Mouse (Mus musculus) midbrain, embryonic 13.5 days (tissue): ENCODE data around the gene E2f2. TPM values are rescaled to one million over a fixed set of nuclear protein-coding genes. Genes with fewer than 3 reads are reported as not detected.

Experiments
- ATAC-seq: fragments of 200-750 bp; cut with Nextera tagmentation; 2 replicates; pipeline ENCODE4 v1.8.0; 2017; ENCODE audit warnings: mild to moderate bottlenecking, moderate TSS enrichment, moderate library complexity
- H3K27ac ChIP-seq: fragments of 300-500 bp; sonication (generic); 2 replicates; pipeline ENCODE4 v1.5.1; 2015; ENCODE audit warnings: inconsistent platforms, mild to moderate bottlenecking, moderate library complexity
- H3K27me3 ChIP-seq: fragments of 300-500 bp; sonication (generic); 2 replicates; pipeline ENCODE4 v1.6.1; 2015; ENCODE audit warnings: mild to moderate bottlenecking, inconsistent platforms
- H3K36me3 ChIP-seq: fragments of 300-500 bp; sonication (generic); 2 replicates; pipeline ENCODE4 v1.6.1; 2015; ENCODE audit warnings: mild to moderate bottlenecking, inconsistent platforms
- H3K4me1 ChIP-seq: fragments of 300-500 bp; sonication (generic); replicated peaks from 2 replicates; pipeline ENCODE4 v1.6.1; 2015; ENCODE audit warnings: inconsistent platforms
- H3K4me2 ChIP-seq: fragments of 300-500 bp; sonication (generic); replicated peaks from 2 replicates; pipeline ENCODE4 v1.6.1; 2015; ENCODE audit warnings: moderate library complexity, mild to moderate bottlenecking, inconsistent platforms
- H3K4me3 ChIP-seq: fragments of 300-500 bp; sonication (generic); replicated peaks from 2 replicates; pipeline ENCODE4 v1.5.1; 2015; ENCODE audit warnings: mild to moderate bottlenecking, inconsistent platforms
- H3K9ac ChIP-seq: fragments of 300-500 bp; sonication (generic); replicated peaks from 2 replicates; pipeline ENCODE4 v1.6.1; 2015; ENCODE audit warnings: mild to moderate bottlenecking, inconsistent platforms
- H3K9me3 ChIP-seq: fragments of 300-500 bp; sonication (generic); 2 replicates; pipeline ENCODE4 v1.6.1; 2016; ENCODE audit warnings: mild to moderate bottlenecking, inconsistent platforms
- WGBS: fragments of 180-500 bp; shearing (Covaris S2); methylation state at CpG from one replicate; pipeline ENCODE4 v1.1.7; 2015; 5-methylcytosine and 5-hydroxymethylcytosine counted together
- polyA plus RNA-seq: library from polyadenylated mRNA; unstranded; fragments of >200 nt; fragmentation: Nextera tagmentation; extraction: Ambion mirVana; gene quantifications from 2 replicates; pipeline ENCODE4 v1.2.1, GENCODE M21; 2015

Gene E2f2
- polyA plus RNA-seq, 1 experiment from 2014 or later: 3.8 TPM

DNA sequence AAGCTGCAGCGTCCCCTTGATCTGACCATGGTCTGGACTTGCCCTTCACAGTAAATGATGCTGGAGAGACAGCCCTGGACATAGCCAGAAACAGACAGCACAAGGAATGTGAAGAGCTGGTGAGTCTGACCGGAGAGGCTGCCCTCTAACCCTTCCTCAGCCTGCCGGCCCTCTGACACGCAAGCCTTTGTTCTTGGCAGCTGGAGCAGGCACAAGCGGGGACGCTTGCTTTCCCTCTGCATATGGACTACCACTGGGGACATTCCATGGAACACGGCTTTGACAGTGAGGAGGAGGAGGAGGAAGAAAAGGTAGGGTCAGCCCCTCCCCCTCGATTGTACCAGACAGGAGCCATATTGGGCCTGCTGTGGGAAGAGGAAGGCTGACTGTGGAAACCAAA lies 68.8 kb downstream of the E2f2 start:
- peaks cover 10% of the 10 kb centered on the region for H3K4me1 ChIP-seq
- no peak overlapping the region for H3K4me2 ChIP-seq
- WGBS: 31% methylated on average over 8 of the region's 8 CpGs
- no peaks in the 10 kb centered on the region for H3K36me3 ChIP-seq
- no peak for ATAC-seq
- H3K9ac ChIP-seq: no peak overlapping the region
- H3K27me3 ChIP-seq: peaks cover 56% of the 10 kb centered on the region
- H3K4me3 ChIP-seq: no peak overlapping the region
- H3K27ac ChIP-seq: no peak overlapping the region
- 0 out of 2 replicates have a peak, but pooled peaks cover 2% of the 10 kb centered on the region for H3K9me3 ChIP-seq

DNA sequence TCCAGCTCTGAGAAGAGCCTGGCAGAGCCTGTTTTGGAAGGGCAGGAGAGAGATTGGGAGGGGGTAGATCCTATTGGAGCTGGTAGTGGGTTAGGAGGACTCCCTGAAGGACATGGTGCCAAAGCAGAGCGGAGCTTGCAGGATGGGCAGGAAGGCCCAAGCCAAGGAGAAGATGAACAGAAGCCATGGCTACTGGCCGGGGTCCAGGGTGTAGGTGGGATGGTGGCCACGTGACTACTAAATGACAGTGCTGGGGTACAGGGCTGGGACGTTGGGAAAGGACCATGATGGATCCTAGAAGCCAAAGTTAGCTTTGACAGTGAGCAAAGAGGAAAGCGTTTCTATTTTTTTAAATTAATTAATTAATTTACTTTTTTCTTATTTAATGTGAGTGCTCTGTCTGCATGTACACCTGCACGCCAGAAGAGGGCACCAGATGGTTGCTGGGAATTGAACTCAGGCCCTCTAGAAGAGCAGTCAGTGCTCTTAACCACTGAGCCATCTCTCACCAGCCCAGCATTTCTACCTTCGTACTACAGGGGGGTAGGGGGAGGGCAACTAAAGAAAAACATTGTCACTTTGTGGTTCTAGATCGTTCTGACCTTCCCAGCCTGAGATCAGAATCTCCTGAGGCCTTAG lies 70.0 kb downstream of the E2f2 start:
- Histone ChIP-seq H3K4me2 (no peak overlapping the region), H3K27ac (no peak overlapping the region), H3K9ac (no peak overlapping the region), H3K4me1 (peaks cover 22% of the 10 kb centered on the region), H3K36me3 (no peaks in the 10 kb centered on the region), H3K27me3 (peaks cover 69% of the 10 kb centered on the region), H3K4me3 (no peak overlapping the region), H3K9me3 (0 out of 2 replicates have a peak, but pooled peaks cover 2% of the 10 kb centered on the region)
- 50% methylated on average over 8 of the region's 8 CpGs for WGBS
- ATAC-seq: no peak

DNA sequence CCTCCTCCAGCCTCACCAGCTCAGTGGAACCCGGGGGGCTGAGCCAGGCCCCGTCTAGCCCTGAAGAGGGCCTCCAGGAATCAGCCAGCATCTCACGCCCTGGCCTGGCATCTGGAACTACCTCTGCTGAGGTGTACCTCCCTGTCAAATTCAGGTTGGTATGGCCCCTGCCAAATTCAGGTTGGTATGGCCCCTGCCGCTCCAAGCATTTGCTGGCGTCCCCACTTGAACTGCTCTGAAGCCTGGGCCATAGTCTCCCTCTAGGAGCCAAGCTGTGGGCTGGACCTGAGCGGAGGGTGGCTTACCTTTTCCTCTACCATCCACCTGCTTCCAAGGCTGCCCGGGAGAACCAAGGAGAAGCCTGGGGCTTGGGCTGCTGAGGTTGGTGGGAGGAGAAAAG lies 70.5 kb downstream of the E2f2 start:
- H3K4me1 ChIP-seq: peaks cover 27% of the 10 kb centered on the region
- no peak overlapping the region for H3K4me2 ChIP-seq
- no peak overlapping the region for H3K4me3 ChIP-seq
- H3K9me3 ChIP-seq: 0 out of 2 replicates have a peak, but pooled peaks cover 2% of the 10 kb centered on the region
- H3K27me3 ChIP-seq: peaks cover 71% of the 10 kb centered on the region
- no peaks in the 10 kb centered on the region for H3K36me3 ChIP-seq
- no peak for ATAC-seq
- no peak overlapping the region for H3K27ac ChIP-seq
- no peak overlapping the region for H3K9ac ChIP-seq
- WGBS: 82% methylated on average over 7 of the region's 7 CpGs

DNA sequence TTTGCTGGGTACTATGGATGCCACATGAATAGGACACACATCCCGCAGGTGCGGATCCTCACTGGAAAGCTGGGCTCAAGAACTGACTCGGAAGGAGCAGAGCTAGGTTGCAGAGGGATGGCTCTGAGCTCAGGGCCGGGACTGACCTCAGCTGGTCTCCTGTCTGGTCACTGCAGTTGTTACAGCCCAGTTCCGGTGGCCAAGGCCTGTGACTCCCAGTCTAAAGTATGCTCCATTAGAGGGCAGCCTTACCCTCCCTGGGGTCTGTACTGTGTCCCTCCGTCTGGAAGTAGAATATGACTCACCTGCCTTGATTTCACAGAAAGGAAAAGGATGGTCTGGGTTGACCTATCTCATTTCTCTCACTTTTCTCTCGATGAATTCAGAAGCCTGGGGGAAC lies 72.0 kb downstream of the E2f2 start:
- ATAC-seq: no peak
- no peak overlapping the region for H3K4me2 ChIP-seq
- WGBS: 67% methylated on average over 7 of the region's 7 CpGs
- peaks cover 33% of the 10 kb centered on the region for H3K4me1 ChIP-seq
- H3K4me3 ChIP-seq: no peak overlapping the region
- H3K27me3 ChIP-seq: peaks cover 71% of the 10 kb centered on the region
- H3K9me3 ChIP-seq: 0 out of 2 replicates have a peak, but pooled peaks cover 2% of the 10 kb centered on the region
- H3K9ac ChIP-seq: no peak overlapping the region
- no peak overlapping the region for H3K27ac ChIP-seq
- no peaks in the 10 kb centered on the region for H3K36me3 ChIP-seq

Other genes with a start within 250 kb of the E2f2 start
- 50.3 and 51.0 TPM in 2 replicates for gene Hmgcl, start 225.9 kb upstream of the E2f2 start, polyA plus RNA-seq
- 39.0 and 40.1 TPM in 2 replicates for gene Gale, start 208.7 kb upstream of the E2f2 start, polyA plus RNA-seq
- gene Lypla2, start 199.8 kb upstream of the E2f2 start, polyA plus RNA-seq: 190 and 210 TPM in 2 replicates
- gene Pithd1, start 185.1 kb upstream of the E2f2 start, polyA plus RNA-seq: 55.0 and 57.3 TPM in 2 replicates
- gene Eloa, start 150.6 kb upstream of the E2f2 start, polyA plus RNA-seq: 27.8 and 30.1 TPM in 2 replicates
- 333 and 348 TPM in 2 replicates for gene Rpl11, start 119.0 kb upstream of the E2f2 start, polyA plus RNA-seq
- 175 and 214 TPM in 2 replicates for gene Id3, start 28.9 kb upstream of the E2f2 start, polyA plus RNA-seq
- 3.9 and 4.5 TPM in 2 replicates for gene Asap3, start 34.0 kb downstream of the E2f2 start, polyA plus RNA-seq
- gene Tcea3, start 75.3 kb downstream of the E2f2 start, polyA plus RNA-seq: 0.87 and 1.1 TPM in 2 replicates
- gene Zfp46, start 112.3 kb downstream of the E2f2 start, polyA plus RNA-seq: 39.5 and 40.7 TPM in 2 replicates
- gene Hnrnpr, start 138.5 kb downstream of the E2f2 start, polyA plus RNA-seq: 254 and 270 TPM in 2 replicates